Mouse (Mus musculus): ENCODE measurements around the gene Nos3. TPM values are rescaled to one million over a fixed set of nuclear protein-coding genes. Genes with fewer than 3 reads are reported as not detected.

The Nos3 gene
- total and polyA plus RNA-seq, 3 experiments = 0.30 to 0.36 (median 0.31) TPM

DNA sequence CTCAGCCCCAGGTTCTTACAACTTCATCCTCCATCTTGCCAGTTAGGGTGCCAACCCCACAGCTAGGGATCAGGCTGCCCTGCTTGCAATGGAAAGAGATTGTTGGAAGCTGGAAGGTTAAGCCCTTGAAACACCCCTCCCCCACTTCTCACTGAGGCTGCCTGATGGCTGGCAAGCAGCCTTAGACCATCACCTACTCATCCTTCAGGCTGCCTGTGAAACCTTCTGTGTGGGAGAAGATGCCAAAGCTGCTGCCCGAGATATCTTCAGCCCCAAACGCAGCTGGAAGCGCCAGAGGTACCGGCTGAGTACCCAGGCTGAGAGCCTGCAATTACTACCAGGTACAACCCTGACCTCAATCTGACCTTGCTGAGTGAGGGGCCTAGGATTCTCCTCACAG, 14.9 kb downstream of the Nos3 start:
- H3K27me3 ChIP-seq (replicated peaks) = peaks cover 15% of the 10 kb centered on the region

DNA sequence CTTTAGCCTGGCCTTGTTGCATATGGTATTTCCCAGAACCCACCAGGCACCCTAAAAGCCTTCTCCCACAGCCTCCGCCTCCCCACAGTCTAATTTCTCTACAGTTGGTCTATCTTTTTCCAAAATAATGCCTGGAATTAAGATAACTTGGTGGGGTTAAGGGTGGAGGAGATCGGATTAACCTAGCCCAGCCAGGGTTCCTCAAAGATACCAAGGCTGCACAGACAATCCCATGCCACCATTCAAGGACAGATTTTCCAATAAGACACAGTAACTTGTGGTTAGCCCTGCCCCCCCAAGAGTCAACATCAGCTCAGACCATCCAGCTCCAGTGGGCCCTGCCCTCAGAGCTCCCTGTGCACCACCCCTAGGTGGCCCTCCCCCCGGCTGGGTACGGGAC, 15.9 kb downstream of the Nos3 start:
- DNase-seq (ENCODE audit: extremely low read depth) = no peak
- Histone ChIP-seq H3K4me2 (ENCODE audit: insufficient read depth, low read depth, poor library complexity, severe bottlenecking) (no peak overlapping the region), H3K36me3 (replicated peaks in 1 of 2; ENCODE audit: control insufficient read depth in 1 of 2, insufficient read depth in 1 of 2, low read length in 1 of 2) (no peaks in the 10 kb centered on the region), H3K4me1 (ENCODE audit: control insufficient read depth in 1 of 2, insufficient read depth in 2 of 2) (peaks cover 8 to 22% of the 10 kb centered on the region in 2 experiments), H3K4me3 (replicated peaks in 1 of 3; ENCODE audit: low read depth in 2 of 3, low read length in 2 of 3, poor library complexity in 1 of 3) (no peak overlapping the region), H3K79me2 (replicated peaks; ENCODE audit: control insufficient read depth, extremely low read depth, insufficient read depth, poor library complexity, severe bottlenecking) (no peaks in the 10 kb centered on the region), H3K27ac (ENCODE audit: insufficient read depth, low read depth) (no peak overlapping the region), H3K9ac (ENCODE audit: insufficient read depth, low read depth) (no peak overlapping the region), H3K9me3 (replicated peaks; ENCODE audit: low read length) (no peaks in the 10 kb centered on the region), H3K27me3 (replicated peaks) (peaks cover 13% of the 10 kb centered on the region)
- TF ChIP-seq EP300 (IDR thresholded peaks at IDR 0.05; ENCODE audit: low read length) = no peak
- TF ChIP-seq CHD2 (IDR thresholded peaks at IDR 0.05; ENCODE audit: low read length) = no peak
- TF ChIP-seq USF1 (IDR thresholded peaks at IDR 0.05; ENCODE audit: low read depth, low read length) = no peak
- TF ChIP-seq MAZ (IDR thresholded peaks at IDR 0.05; ENCODE audit: low read depth, low read length) = no peak
- no peak for TF ChIP-seq NRF1 (IDR thresholded peaks at IDR 0.05; ENCODE audit: low read depth, low read length)
- no peak for TF ChIP-seq USF2 (conservative IDR thresholded peaks at IDR 0.05; ENCODE audit: low read depth, low read length)
- no peak for TF ChIP-seq POLR2A (IDR thresholded peaks at IDR 0.05; ENCODE audit: low read depth, low read length)
- no peak for TF ChIP-seq JUND (conservative IDR thresholded peaks at IDR 0.05; ENCODE audit: low read depth, low read length)
- no peak for TF ChIP-seq ZMIZ1 (IDR thresholded peaks at IDR 0.05; ENCODE audit: low read depth, low read length)
- no peak for TF ChIP-seq MAFK (IDR thresholded peaks at IDR 0.05; ENCODE audit: insufficient replicate concordance, low read length)
- TF ChIP-seq IRF4 (IDR thresholded peaks at IDR 0.05; ENCODE audit: low read depth, low read length) = no peak
- TF ChIP-seq UBTF (IDR thresholded peaks at IDR 0.05; ENCODE audit: low read depth, low read length) = no peak
- no peak for TF ChIP-seq HCFC1 (IDR thresholded peaks at IDR 0.05; ENCODE audit: low read depth, low read length)
- TF ChIP-seq TBP (conservative IDR thresholded peaks at IDR 0.05; ENCODE audit: low read depth, low read length) = no peak
- no peak for TF ChIP-seq ZKSCAN1 (IDR thresholded peaks at IDR 0.05; ENCODE audit: borderline replicate concordance, low read depth, low read length)
- no peak for TF ChIP-seq GABPA (IDR thresholded peaks at IDR 0.05; ENCODE audit: insufficient replicate concordance, low read depth, low read length)
- TF ChIP-seq NELFE (IDR thresholded peaks at IDR 0.05; ENCODE audit: low read depth, low read length) = no peak
- TF ChIP-seq ETS1 (conservative IDR thresholded peaks at IDR 0.05; ENCODE audit: low read depth, low read length) = no peak
- in situ Hi-C loops (cut with MboI; ENCODE audit: low pct_ligation_motif_present, low pct_unique_long_range_greater_than_20kb, low sequenced_read_pairs) (no loop called here), dilution Hi-C loops (cut with MboI; ENCODE audit: extremely low pct_ligation_motif_present, extremely low pct_unique_long_range_greater_than_20kb, low sequenced_read_pairs) (no loop called here)

More for the DNA sequence above, 14.9 kb downstream of the Nos3 start:
- Histone ChIP-seq H3K79me2 (replicated peaks; ENCODE audit: control insufficient read depth, extremely low read depth, insufficient read depth, poor library complexity, severe bottlenecking) (no peaks in the 10 kb centered on the region), H3K27ac (ENCODE audit: insufficient read depth, low read depth) (no peak overlapping the region), H3K4me2 (ENCODE audit: insufficient read depth, low read depth, poor library complexity, severe bottlenecking) (no peak overlapping the region), H3K36me3 (replicated peaks in 1 of 2; ENCODE audit: control insufficient read depth in 1 of 2, insufficient read depth in 1 of 2, low read length in 1 of 2) (no peaks in the 10 kb centered on the region), H3K9me3 (replicated peaks; ENCODE audit: low read length) (no peaks in the 10 kb centered on the region), H3K4me1 (ENCODE audit: control insufficient read depth in 1 of 2, insufficient read depth in 2 of 2) (peaks cover 6 to 14% of the 10 kb centered on the region in 2 experiments), H3K4me3 (replicated peaks in 1 of 3; ENCODE audit: low read depth in 2 of 3, low read length in 2 of 3, poor library complexity in 1 of 3) (no peak overlapping the region), H3K9ac (ENCODE audit: insufficient read depth, low read depth) (no peak overlapping the region)
- TF ChIP-seq JUN (IDR thresholded peaks at IDR 0.05; ENCODE audit: insufficient read depth, low read depth, low read length) = no peak
- no peak for TF ChIP-seq GABPA (IDR thresholded peaks at IDR 0.05; ENCODE audit: insufficient replicate concordance, low read depth, low read length)
- no peak for TF ChIP-seq JUND (conservative IDR thresholded peaks at IDR 0.05; ENCODE audit: low read depth, low read length)
- no peak for TF ChIP-seq USF2 (conservative IDR thresholded peaks at IDR 0.05; ENCODE audit: low read depth, low read length)
- no peak for TF ChIP-seq ETS1 (conservative IDR thresholded peaks at IDR 0.05; ENCODE audit: low read depth, low read length)
- TF ChIP-seq KAT2A (IDR thresholded peaks at IDR 0.05; ENCODE audit: insufficient replicate concordance, low read length) = no peak
- no peak for TF ChIP-seq CHD2 (IDR thresholded peaks at IDR 0.05; ENCODE audit: low read length)
- TF ChIP-seq BHLHE40 (IDR thresholded peaks at IDR 0.05; ENCODE audit: low read depth, low read length) = no peak
- no peak for TF ChIP-seq RCOR1 (conservative IDR thresholded peaks at IDR 0.05; ENCODE audit: low read depth, low read length)
- no peak for TF ChIP-seq ZNF384 (IDR thresholded peaks at IDR 0.05; ENCODE audit: low read depth, low read length)
- no peak for DNase-seq (ENCODE audit: extremely low read depth)
- in situ Hi-C loops (cut with MboI; ENCODE audit: low pct_ligation_motif_present, low pct_unique_long_range_greater_than_20kb, low sequenced_read_pairs) (no loop called here), dilution Hi-C loops (cut with MboI; ENCODE audit: extremely low pct_ligation_motif_present, extremely low pct_unique_long_range_greater_than_20kb, low sequenced_read_pairs) (no loop called here)

Data from CH12.LX (cell line).